Mouse (Mus musculus) 416B (cell line): Measurements from ENCODE around the gene Gm16223.

ENCODE experiments used
- DNase-seq: peaks from one replicate; pipeline ENCODE4 v3.0.0; 2011; ENCODE audit warnings: low read depth

Gene Gm16223

GRCm38 (mm10) chr5:42067476-42068187, at the start of gene Gm16223:
Gene Gm16223, plus strand, starts transcription at chr5:42067960.
- no peak for DNase-seq

GRCm38 (mm10) chr5:42022029-42022428, 45.7 kb upstream of the Gm16223 start:
- no peak for DNase-seq

- DNase-seq = no peak
Observed at GRCm38 (mm10) chr5:42023521-42023920, 44.2 kb upstream of the Gm16223 start.

- DNase-seq = no peak
Observed at GRCm38 (mm10) chr5:42036388-42037082, 31.2 kb upstream of the Gm16223 start.

GRCm38 (mm10) chr5:42054636-42055035, 13.1 kb upstream of the Gm16223 start:
- no peak for DNase-seq

GRCm38 (mm10) chr5:42055151-42055550, 12.6 kb upstream of the Gm16223 start:
- DNase-seq = no peak

GRCm38 (mm10) chr5:42065090-42065489, 2.7 kb upstream of the Gm16223 start:
- DNase-seq = no peak

GRCm38 (mm10) chr5:42067075-42067474, 685 bp upstream of the Gm16223 start:
- no peak for DNase-seq

- DNase-seq = no peak
Observed at GRCm38 (mm10) chr5:42068188-42068579, 424 bp downstream of the Gm16223 start.

GRCm38 (mm10) chr5:42116586-42117346, 49.0 kb downstream of the Gm16223 start:
- no peak for DNase-seq

- DNase-seq = no peak
Observed at GRCm38 (mm10) chr5:42125562-42125961, 57.8 kb downstream of the Gm16223 start.

GRCm38 (mm10) chr5:42155626-42156025, 87.9 kb downstream of the Gm16223 start:
- no peak for DNase-seq

GRCm38 (mm10) chr5:42164731-42165130, 97.0 kb downstream of the Gm16223 start:
- DNase-seq = no peak

GRCm38 (mm10) chr5:42166311-42166710, 98.6 kb downstream of the Gm16223 start:
- no peak for DNase-seq

- no peak for DNase-seq
Observed at GRCm38 (mm10) chr5:42168071-42168470, 100.3 kb downstream of the Gm16223 start.

- DNase-seq = no peak
Observed at GRCm38 (mm10) chr5:42168785-42169184, 101.0 kb downstream of the Gm16223 start.

- DNase-seq = no peak
Observed at GRCm38 (mm10) chr5:42174109-42174508, 106.3 kb downstream of the Gm16223 start.

- no peak for DNase-seq
Observed at GRCm38 (mm10) chr5:42175424-42175823, 107.7 kb downstream of the Gm16223 start.

- no peak for DNase-seq
Observed at GRCm38 (mm10) chr5:42198493-42198892, 130.7 kb downstream of the Gm16223 start.

- DNase-seq = no peak
Observed at GRCm38 (mm10) chr5:42207456-42208122, 139.8 kb downstream of the Gm16223 start.

GRCm38 (mm10) chr5:42211554-42212338, 144.0 kb downstream of the Gm16223 start:
- no peak for DNase-seq
